Mouse (Mus musculus) 3T3-L1 (cell line): ENCODE measurements around the gene Olfr350.

Source experiments
- DNase-seq: peaks from one replicate; pipeline ENCODE4 v3.0.0-alpha.2; 2015; ENCODE audit warnings: low read depth, low spot score

Olfr350 gene

GRCm38 (mm10) chr2:36846010-36846409 lies at the start of gene Olfr350:
Olfr350 (plus strand) TSS chr2:36846310.
- no peak for DNase-seq

- DNase-seq, result no peak
Measured at GRCm38 (mm10) chr2:36816932-36817331, 29.2 kb upstream of the Olfr350 start, which contains the start of gene Olfr3. Olfr3 (minus strand) TSS chr2:36817032.

GRCm38 (mm10) chr2:36862560-36862959 lies 16.4 kb downstream of the Olfr350 start, which contains the start of gene Olfr351:
Olfr351 (minus strand) TSS chr2:36862660.
- DNase-seq, result no peak

- no peak for DNase-seq
Measured at GRCm38 (mm10) chr2:36868160-36868559, 22.1 kb downstream of the Olfr350 start, which contains the start of gene Olfr352. Olfr352 (plus strand) TSS chr2:36868460.

- no peak for DNase-seq
Measured at GRCm38 (mm10) chr2:36892836-36893235, 46.7 kb downstream of the Olfr350 start, which contains the start of gene Olfr353. Olfr353 (minus strand) TSS chr2:36892936.

GRCm38 (mm10) chr2:36897114-36897513 lies 51.0 kb downstream of the Olfr350 start:
- no peak for DNase-seq
